Mouse (Mus musculus): Measurements from ENCODE around the gene Rabgap1.

Rabgap1 gene

DNA sequence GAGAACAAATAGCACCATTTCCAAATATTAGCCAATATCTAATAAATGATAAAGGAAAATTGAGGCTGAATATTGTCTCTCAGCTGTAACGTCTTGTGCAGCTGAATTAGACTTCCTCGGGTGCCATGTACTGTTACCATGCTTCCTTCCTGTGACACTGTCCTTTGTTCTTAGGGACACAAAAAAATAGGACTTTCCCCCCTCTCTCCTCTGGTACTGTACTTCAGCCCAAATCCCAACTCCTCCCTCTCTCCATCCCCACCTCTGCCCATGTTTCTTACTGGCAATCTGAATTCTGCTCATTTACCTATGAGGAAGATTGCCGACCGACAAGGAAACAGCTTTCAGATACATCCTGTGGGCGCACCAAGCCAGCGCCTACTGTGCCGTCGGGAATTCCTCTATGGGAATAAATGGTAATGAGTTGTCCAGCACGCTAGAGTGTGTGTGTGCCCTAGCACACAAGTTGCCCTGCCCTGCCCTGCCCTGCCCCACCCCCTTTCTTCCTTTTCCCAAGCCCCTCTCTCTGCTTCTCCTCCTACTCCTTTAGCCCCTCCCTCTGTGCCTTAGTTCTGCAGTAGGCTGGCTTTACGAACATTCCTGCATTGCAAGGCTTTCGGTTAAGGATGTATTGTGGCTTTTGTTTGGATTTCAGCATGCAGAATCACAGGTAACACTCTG, 73.1 kb downstream of the Rabgap1 start, which contains the start of gene Gpr21:
Gene Gpr21 (plus strand): TSS at position 303 of the 681 bp plus-strand sequence.
- no peak for DNase-seq (ENCODE audit: low read depth)

DNA sequence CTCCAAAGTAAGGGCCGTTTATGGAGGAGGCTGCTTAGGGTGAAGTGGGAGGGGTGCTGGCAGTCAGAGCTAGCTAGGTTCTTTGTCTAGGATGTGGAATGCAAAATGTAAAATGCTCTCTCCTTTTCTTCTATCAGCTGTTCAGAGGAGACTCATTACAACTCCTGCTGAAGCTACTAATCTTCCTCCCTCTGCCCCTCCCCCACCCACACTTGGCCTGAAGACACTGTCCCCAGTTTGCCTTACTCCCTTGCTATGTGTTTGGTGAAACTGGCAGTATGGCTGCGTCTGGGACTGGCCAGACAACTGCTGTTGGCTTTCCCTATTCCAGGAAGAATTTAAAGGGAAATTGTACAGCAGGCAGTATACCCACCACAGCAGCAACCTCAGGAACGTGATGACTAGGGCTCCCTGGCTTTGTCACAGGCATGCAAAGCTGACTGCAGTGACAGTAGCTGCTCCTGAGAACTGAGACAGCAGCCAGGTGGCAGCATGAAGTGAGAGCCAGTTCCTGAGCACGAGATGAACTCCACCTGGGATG, 73.9 kb downstream of the Rabgap1 start:
- DNase-seq (ENCODE audit: low read depth) = no peak

DNA sequence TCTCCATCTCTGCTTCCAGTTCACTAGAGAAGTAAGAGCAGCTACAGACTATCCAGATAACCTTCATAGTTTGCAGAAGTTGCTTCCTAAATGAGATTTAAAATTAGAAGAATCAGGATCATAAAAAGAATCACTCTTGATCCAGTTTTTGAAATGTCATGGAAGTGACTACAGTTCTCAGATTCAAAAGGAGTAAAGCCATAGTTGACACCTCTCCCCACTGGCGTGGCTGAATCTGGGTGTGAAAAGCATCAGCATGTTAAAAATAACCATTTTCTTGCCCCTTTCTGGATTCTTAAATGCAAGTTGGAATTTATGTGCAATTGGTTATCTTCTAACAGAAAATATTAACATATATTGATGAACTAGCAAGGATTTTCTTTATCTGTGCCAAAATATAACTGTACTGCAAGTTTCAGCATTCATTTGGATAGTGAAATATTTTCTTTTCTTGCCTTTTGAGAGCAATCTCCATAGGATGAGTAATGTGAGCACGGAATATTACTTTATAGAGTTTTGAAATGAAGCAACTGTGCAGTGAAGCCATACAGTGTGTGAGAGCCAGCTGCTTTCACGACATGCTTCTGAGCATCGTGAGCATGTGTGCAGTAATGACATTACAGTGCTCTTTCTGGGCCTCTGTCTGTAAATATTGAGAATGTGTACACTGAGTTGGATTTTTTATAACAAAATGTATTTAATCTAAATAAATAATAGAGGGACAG, 75.6 kb downstream of the Rabgap1 start:
- DNase-seq (ENCODE audit: low read depth) = no peak

DNA sequence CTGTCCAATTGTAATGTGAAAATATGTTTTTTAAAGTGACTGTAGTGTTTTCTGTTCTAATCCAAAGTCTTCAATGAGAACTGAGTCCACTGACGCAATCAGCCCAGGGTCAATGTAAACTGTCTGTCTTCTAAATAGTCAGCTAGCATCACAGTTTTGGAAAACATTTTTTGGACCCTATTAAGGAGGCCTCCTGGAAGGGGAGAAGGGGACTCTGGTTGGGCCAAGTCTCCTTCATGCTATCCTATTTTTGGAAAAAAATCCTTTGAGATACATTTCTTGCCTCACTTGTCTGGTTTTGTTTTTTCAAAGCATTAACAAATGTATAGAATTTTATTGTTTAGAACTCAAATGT, 76.2 kb downstream of the Rabgap1 start:
- DNase-seq (ENCODE audit: low read depth) = no peak

DNA sequence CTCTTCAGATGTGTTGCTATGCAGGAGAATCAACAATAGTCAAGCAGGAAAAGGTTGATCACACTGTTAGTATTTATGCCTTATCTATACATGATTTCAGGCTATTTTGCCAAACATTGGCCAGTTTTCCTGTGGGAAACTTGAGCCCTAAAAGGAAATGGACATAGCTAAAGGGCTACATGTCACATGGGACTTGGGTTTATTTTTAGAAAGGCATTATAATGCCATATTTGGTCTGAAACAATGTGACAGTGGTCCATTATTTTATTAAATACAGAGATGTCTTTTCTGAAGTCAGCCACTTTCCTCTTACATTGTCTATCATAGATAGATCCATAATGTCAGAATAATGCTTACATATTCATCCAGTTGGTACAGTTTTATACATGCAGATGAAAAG, 84.5 kb downstream of the Rabgap1 start:
- DNase-seq (ENCODE audit: low read depth) = peak; percentile 5

DNA sequence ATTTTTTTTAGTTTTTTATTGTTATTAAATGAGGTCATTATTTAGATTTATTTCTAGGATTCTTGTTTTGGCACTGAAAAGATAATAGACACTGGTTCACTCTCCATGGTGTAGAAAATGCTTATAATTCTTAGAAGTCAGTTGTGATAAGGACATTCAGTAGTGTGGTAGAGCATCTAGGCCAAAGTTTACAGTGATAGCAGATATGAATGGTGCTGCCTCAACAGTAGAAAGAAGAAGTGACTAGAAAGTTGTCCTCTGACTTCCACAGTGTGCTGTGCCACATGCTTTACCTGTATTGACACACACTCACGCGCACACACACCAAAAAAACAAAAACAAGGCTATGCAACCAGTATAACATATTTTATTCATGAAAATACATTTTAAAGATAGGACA, 86.3 kb downstream of the Rabgap1 start:
- no peak for DNase-seq (ENCODE audit: low read depth)

DNA sequence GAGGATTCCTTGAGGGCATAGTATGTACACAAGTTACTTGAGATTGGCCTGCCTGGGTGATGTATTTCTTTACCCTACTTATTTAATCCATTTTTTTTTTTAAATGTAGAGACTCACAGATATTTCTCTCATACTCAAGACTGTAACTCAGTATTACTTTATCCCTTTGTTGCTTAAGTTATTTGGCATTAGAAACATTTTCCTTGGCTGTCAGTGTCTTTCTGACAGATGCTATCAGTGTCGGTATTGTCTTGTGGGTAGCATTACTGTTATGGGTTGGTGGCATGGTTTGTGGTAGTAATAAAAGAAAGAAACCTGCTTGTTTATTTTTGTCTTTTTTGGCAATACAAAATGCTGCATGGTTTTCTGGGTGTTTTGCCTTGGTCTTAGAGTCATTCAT, 87.7 kb downstream of the Rabgap1 start:
- no peak for DNase-seq (ENCODE audit: low read depth)

DNA sequence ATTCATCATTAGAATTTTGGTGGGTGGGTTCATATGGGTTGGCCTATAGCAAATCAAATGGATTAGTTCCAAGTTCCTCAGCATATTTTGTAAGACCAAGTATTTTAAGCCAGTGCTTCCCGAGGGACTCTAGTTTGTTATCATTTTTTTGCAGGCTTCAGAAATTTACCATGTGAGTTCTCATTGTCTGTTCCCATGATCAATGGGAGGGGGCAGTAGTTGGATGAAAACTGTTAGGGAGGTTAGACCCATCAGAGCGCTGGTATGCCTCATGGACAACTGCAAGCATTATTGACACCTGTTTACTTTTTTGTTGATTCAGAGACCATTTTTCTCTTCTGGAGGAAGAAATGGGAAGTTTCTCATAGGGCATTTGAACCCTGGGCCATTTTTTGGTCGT, 88.6 kb downstream of the Rabgap1 start:
- DNase-seq (ENCODE audit: low read depth) = peak; percentile 4

DNA sequence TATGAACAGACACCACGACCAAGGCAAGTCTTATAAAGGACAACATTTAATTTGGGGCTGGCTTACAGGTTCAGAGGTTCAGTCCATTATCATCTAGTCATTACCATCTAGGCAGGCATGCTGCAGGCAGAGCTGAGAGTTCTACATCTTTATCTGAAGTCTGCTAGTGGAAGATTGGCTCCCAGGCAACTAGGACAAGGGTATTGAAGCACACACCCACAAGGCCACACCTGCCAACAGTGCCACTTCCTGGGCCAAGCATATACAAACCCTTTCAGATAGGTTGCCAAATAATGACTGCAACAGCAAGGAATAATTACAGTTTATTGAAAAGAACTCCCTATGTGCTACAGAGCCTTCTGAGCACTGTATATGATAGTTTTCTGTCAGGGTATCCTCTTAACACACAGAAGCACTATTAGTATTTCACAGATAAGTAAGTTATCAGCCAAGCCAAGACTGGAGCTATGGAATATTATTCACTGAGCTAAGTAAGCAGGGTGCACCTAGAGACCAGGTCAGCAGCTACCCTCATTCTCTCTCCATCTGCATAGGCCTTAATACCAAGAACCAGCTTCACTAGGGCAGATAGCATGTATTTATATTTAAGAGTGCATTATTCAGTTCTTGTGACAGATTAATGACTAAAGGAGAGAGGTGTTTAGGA, 106.4 kb downstream of the Rabgap1 start:
- no peak for DNase-seq (ENCODE audit: low read depth)

DNA sequence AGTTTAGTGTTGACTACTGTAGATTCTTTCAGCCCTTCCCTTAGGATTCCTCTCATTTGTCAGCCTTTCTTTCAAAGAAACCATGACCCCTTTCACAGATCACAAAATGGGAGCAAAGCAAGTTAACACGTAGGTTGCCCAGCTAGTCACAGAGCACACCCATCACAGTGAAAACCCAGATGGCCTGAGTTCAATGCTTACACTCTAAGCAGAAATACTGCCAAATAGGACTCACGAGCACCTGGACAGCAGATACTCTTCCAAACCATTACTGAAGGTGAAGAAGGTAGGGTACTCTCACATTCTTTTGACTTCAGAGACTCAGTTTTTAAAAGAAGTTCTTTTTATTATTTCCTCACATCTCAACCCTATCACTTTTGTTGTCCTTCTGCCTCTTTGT, 113.3 kb downstream of the Rabgap1 start:
- DNase-seq (ENCODE audit: low read depth) = no peak

DNA sequence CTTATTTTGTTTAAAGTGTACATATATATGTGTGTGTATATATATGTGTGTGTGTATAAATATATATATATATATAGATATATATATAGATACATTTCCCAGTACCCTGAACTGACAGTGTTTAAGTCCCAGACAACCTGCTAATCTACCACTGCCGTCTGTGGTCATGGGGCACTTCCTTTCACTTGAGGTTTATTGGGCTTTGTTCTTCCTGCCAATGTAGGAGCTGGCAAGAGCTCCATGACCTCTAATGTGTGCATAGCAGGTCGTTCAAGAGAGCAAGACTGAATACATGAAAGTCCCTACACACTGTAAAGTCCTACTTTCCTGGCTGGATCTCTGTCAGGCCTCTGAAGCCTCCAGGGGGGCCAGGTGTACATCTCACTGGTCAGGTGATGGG, 122.5 kb downstream of the Rabgap1 start:
- DNase-seq (ENCODE audit: low read depth) = no peak

DNA sequence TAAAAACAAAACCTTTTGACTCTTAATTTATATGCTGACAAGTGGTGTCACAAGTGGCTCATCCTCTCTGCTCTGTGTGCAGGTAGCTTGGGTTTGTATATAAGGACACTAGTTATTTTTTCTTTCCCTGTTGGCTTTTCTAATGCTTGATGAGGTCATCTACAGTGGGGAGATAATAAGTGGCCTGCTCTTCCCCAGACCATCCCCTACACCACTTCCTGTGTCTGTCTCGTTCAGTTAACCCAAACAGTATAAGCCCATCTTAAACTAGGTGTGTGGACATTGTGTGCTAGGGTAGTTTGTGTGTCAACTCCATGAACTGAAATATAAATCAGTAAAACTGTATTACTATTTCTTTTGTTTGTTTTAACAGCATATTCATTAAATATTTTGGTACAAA, 123.0 kb downstream of the Rabgap1 start:
- no peak for DNase-seq (ENCODE audit: low read depth)

DNA sequence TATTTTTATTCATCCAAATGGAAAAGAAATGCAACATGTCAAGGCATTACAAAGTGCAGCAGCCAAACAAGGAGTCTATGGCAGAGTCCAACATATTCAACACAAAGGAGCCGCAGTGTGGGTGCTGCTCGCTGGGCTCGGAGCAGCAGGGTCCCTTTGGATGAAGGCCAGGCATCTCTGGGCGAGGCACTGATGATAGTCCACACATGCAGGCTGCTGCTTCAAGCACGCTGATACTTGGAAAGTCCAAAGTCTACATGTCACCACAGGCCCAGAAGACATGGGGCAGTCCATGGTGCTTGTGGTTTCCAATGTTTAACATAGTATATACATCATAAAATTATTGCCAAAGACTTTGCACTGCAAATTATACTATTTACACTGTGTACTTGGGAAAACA, 126.8 kb downstream of the Rabgap1 start:
- no peak for DNase-seq (ENCODE audit: low read depth)

DNA sequence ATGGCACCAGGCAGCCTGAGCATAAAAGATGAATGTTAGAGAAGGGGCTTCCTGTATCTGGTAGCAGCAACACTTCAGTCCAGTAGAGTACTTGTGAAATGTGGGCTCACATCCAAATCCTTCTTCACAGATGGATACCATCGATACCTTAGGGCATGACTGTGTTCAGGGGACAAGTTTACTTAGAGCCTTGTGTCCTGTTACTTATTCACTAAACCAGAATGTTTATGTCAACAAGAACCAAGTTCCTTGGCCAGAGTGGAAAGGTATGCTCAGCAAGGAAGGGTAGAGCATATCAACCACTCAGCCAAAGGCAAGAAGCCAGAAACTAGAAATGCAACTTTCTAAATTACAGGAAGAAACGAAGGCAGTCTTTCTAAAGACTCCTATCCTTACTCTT, 127.6 kb downstream of the Rabgap1 start:
- DNase-seq (ENCODE audit: low read depth) = no peak

DNA sequence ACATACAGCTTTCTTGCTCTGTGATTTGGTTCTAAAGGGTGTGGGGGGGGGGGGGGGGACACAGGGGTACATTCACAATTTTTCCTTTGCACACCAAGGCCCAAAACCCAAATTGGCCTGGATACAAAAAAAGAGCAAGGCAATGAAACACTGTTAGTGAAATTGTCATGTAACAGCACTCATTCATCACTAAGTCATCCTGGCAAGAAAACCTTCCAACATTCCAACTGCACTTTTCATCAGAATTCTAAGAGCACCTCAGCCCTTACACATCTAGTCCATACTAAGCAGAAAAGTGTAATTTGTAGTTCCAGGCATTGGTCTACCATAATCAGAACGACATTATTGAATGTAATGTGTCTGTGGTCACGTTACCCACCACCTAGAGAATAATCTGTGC, 129.1 kb downstream of the Rabgap1 start:
- DNase-seq (ENCODE audit: low read depth) = peak; percentile 76

DNA sequence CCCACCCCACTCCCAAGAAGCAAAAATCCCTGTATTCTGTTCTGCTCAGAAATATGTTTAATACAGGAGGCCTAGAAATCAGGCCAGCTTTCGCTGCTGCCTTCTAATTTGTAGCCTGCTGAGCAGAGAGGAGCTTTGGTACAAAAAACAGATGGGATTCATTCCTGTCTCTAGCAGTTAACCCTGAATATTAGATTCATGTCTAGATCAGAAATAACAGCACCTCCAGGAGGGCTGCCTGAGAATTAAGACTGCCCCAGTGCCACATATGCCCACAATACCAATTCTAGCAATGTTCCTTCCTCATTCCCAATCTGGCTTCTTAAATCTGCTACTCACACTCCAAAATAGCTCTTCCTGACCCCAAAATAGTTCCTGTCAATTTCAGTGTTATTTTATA, 133.6 kb downstream of the Rabgap1 start:
- no peak for DNase-seq (ENCODE audit: low read depth)

DNA sequence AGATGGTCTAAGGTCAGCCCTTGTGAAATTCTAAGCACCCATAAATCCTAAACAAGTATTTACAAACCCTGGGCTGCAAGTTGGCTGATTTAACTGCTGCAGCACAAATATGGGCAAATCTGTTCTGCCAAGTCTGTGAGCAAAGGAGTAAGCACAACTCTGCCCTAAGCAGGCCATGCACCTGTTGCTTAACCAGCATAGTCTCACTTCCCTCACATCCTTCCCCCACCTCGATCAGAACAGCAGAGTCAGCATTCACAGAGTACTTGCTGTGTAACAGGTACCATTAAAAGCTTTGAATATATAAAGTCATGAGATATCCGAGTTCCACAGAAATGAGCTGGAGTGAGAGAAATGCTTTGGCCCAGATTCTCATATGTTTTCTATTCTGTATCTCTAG, 135.1 kb downstream of the Rabgap1 start:
- DNase-seq (ENCODE audit: low read depth) = no peak

DNA sequence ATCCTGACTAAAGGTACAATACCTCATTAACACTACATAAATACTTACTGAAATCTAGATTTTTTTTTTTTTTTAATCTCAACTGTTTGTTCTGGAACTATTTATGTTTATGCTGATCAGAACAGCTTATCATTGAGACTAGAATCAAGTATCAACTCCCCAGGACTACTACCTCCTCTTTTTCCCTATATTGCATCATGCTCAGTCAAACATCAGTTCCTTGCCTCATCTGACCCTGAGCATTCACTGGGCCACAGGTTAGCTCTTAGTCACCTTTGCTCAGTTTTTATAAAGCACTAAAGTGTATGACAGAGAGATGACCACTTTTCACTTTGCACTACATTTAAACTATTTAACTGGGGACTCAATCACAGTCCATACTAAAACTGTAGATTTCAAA, 144.8 kb downstream of the Rabgap1 start:
- DNase-seq (ENCODE audit: low read depth) = no peak

Measured in NIH3T3 (cell line).